Comparison of ENCODE assay signal across 25 mouse cellular contexts in genomic region chr5:64619752-64620151, GRCm38 (mm10).
DNase-seq lines count a peak whose midpoint lies in the region; ATAC-seq lines count a peak whose summit lies in the region.
"Had no signal": no experiment of that assay in that cellular context is flagged by ENCODE, and none has a peak within 500 bp of the region (broad histone marks: within the 10 kb centered on the region; RNA-seq: fewer than 3 reads in every experiment).

No protein-coding gene starts in this region.

- H3K9me3 ChIP-seq in kidney, embryonic 15.5 days (replicated peaks) = no peaks in the 10 kb centered on the region
- H3K9me3 ChIP-seq: forebrain, embryonic 10.5 days; forebrain, embryonic 13.5 days; heart, embryonic 12.5 days; heart, embryonic 15.5 days; hindbrain, embryonic 10.5 days; hindbrain, embryonic 13.5 days had no signal

- H3K4me3 ChIP-seq in kidney, embryonic 15.5 days (replicated peaks) = no peak overlapping the region
- H3K4me3 ChIP-seq: forebrain, embryonic 10.5 days; forebrain, embryonic 13.5 days; heart, embryonic 12.5 days; heart, embryonic 15.5 days; hindbrain, embryonic 10.5 days; hindbrain, embryonic 13.5 days had no signal

- H3K36me3 ChIP-seq in kidney, embryonic 15.5 days = no peaks in the 10 kb centered on the region
- no peaks in the 10 kb centered on the region for H3K36me3 ChIP-seq in splenic B cell, adult 2 months (ENCODE audit: control insufficient read depth, insufficient read depth, low read length, poor library complexity, severe bottlenecking)
- H3K36me3 ChIP-seq: forebrain, embryonic 10.5 days; heart, embryonic 12.5 days; heart, embryonic 15.5 days; hindbrain, embryonic 10.5 days; hindbrain, embryonic 13.5 days had no signal

- intact Hi-C loops in gastrocnemius, postnatal 14 days (cut with DNase I; ENCODE audit: low total_unique reads) = no loop called here

- H3K4me2 ChIP-seq in kidney, embryonic 15.5 days = no peak overlapping the region
- H3K4me2 ChIP-seq: forebrain, embryonic 13.5 days; heart, embryonic 12.5 days; heart, embryonic 15.5 days; hindbrain, embryonic 13.5 days had no signal

- DNase-seq in kidney, adult 18-20 months = no peak
- DNase-seq in splenic B cell, adult 2 months (ENCODE audit: low read depth, low spot score) = peak; percentile 36
- DNase-seq in gastrocnemius, postnatal 14 days = no peak
- DNase-seq in urinary bladder, postnatal 14 days (ENCODE audit: low spot score) = no peak
- DNase-seq: adrenal gland, adult 2 months; adrenal gland, postnatal 14 days; cerebellum, adult 11 months; cerebellum, adult 2 months; cerebellum, adult 9-11 months; cerebellum, postnatal 36 days; gastrocnemius, postnatal 10 days; heart, postnatal 10 days; heart, postnatal 36 days had no signal

- WGBS in kidney, embryonic 15.5 days = 78% methylated on average over 5 of the region's 5 CpGs

- ATAC-seq in kidney, embryonic 15.5 days (replicated peaks; ENCODE audit: low FRiP score) = no peak
- peak; percentile 79 for ATAC-seq in common myeloid progenitor, adult 5-6 weeks (replicated peaks; ENCODE audit: low read depth, poor library complexity, severe bottlenecking)
- peak; percentile 94 for ATAC-seq in megakaryocyte progenitor cell, adult 5-6 weeks (replicated peaks; ENCODE audit: poor library complexity)
- ATAC-seq: CD4-positive, CD25-positive, alpha-beta regulatory T cell, adult 4 months; forebrain, embryonic 13.5 days; forebrain, embryonic 16.5 days; hindbrain, embryonic 16.5 days had no signal

- H3K4me1 ChIP-seq in kidney, embryonic 15.5 days = peaks cover 43% of the 10 kb centered on the region
- H3K4me1 ChIP-seq: forebrain, embryonic 13.5 days; heart, embryonic 12.5 days; heart, embryonic 15.5 days had no signal

- H3K9ac ChIP-seq in kidney, embryonic 15.5 days = no peak overlapping the region
- H3K9ac ChIP-seq: forebrain, embryonic 13.5 days; heart, embryonic 12.5 days; heart, embryonic 15.5 days; hindbrain, embryonic 13.5 days had no signal

- peak overlapping the region; percentile 72; the same call in 1 of the 2 replicates for H3K27ac ChIP-seq in kidney, embryonic 15.5 days
- H3K27ac ChIP-seq: forebrain, embryonic 10.5 days; forebrain, embryonic 13.5 days; heart, embryonic 15.5 days; hindbrain, embryonic 10.5 days; hindbrain, embryonic 13.5 days had no signal

- H3K27me3 ChIP-seq in kidney, embryonic 15.5 days = no peaks in the 10 kb centered on the region
- no peaks in the 10 kb centered on the region for H3K27me3 ChIP-seq in splenic B cell, adult 2 months (ENCODE audit: control insufficient read depth, insufficient read depth, low read length, poor library complexity, severe bottlenecking)
- H3K27me3 ChIP-seq: forebrain, embryonic 13.5 days; heart, embryonic 12.5 days; heart, embryonic 15.5 days; hindbrain, embryonic 13.5 days had no signal
